Mouse (Mus musculus) liver, embryonic 14.5 days (tissue): ENCODE data around the gene Ceacam2.
"Not testable (repeated sequence)": the region's sequence is repeated elsewhere in the genome, so short reads cannot be mapped to it uniquely, and the experiment has no call there.

ENCODE experiments used
- CTCF ChIP-seq: IDR thresholded peaks from 2 replicates; pipeline ENCODE4 v1.5.1; 2016; ENCODE audit warnings: antibody characterized with exemption, low read depth, control low read depth
- EP300 ChIP-seq: IDR thresholded peaks from 2 replicates; pipeline ENCODE4 v1.6.1; 2016; ENCODE audit warnings: antibody characterized with exemption, low read depth

- not testable (repeated sequence) for TF ChIP-seq CTCF, EP300
These were observed 61.9 kb downstream of the Ceacam2 start for GRCm38 (mm10) chr7:25477752-25478093.
